Comparison of ENCODE assay signal across 10 mouse cellular contexts in genomic region chr4:105169826-105170810, GRCm38 (mm10). TPM values are rescaled to one million over a fixed set of nuclear protein-coding genes. Genes with fewer than 3 reads are reported as not detected.
DNase-seq lines count a peak whose midpoint lies in the region; ATAC-seq and TF ChIP-seq lines count a peak whose summit lies in the region.
"Had no signal": no experiment of that assay in that cellular context is flagged by ENCODE, and none has a peak within 500 bp of the region (broad histone marks: within the 10 kb centered on the region; RNA-seq: fewer than 3 reads in every experiment).

No protein-coding gene starts in this region.

- peak overlapping the region; percentile 35; the same call in 1 of the 2 replicates for H3K27ac ChIP-seq in liver, embryonic 16.5 days (ENCODE audit: low read length)
- no peak overlapping the region for H3K27ac ChIP-seq in liver, embryonic 12.5 days
- H3K27ac ChIP-seq in forebrain, embryonic 15.5 days (replicated peaks): peak overlapping the region; percentile 86
- H3K27ac ChIP-seq in kidney, postnatal 0 days: peak overlapping the region; percentile 77
- peak overlapping the region; percentile 56 for H3K27ac ChIP-seq in neural tube, embryonic 14.5 days (ENCODE audit: low read depth, low read length)

- WGBS in liver, embryonic 16.5 days (ENCODE audit: insufficient replicate concordance): 56% methylated on average over 16 of the region's 16 CpGs
- 58% methylated on average over 16 of the region's 16 CpGs for WGBS in liver, embryonic 12.5 days (ENCODE audit: insufficient replicate concordance)
- WGBS in forebrain, embryonic 15.5 days: 12% methylated on average over 16 of the region's 16 CpGs
- 45% methylated on average over 16 of the region's 16 CpGs for WGBS in kidney, postnatal 0 days
- 30% methylated on average over 16 of the region's 16 CpGs for WGBS in neural tube, embryonic 14.5 days

- DNase-seq in kidney, postnatal 0 days (ENCODE audit: low spot score): peak; percentile 57
- no peak for DNase-seq in adrenal gland, adult 8-10 months
- DNase-seq in natural killer cell, adult 2 months (ENCODE audit: low spot score in 2 of 2): no peak
- DNase-seq in frontal cortex, postnatal 10 days (ENCODE audit: low spot score in 2 of 2): no peak
- DNase-seq: adrenal gland, postnatal 25 days; thymus, adult 18-20 months had no signal

- peak; percentile 69 for ATAC-seq in liver, embryonic 16.5 days (ENCODE audit: low read depth)
- ATAC-seq in liver, embryonic 12.5 days: no peak
- ATAC-seq in forebrain, embryonic 15.5 days (replicated peaks): peak; percentile 63
- ATAC-seq in kidney, postnatal 0 days (replicated peaks; ENCODE audit: low FRiP score, low read depth): peak; percentile 87
- peak; percentile 57 for ATAC-seq in neural tube, embryonic 14.5 days (ENCODE audit: low read depth)

- H3K27me3 ChIP-seq in liver, embryonic 16.5 days (ENCODE audit: control insufficient read depth, insufficient read depth, low read depth, low read length): no peaks in the 10 kb centered on the region
- H3K27me3 ChIP-seq in liver, embryonic 12.5 days (replicated peaks): no peaks in the 10 kb centered on the region
- H3K27me3 ChIP-seq in forebrain, embryonic 15.5 days: no peaks in the 10 kb centered on the region
- H3K27me3 ChIP-seq in kidney, postnatal 0 days (ENCODE audit: insufficient read depth, low read length): no peaks in the 10 kb centered on the region
- no peaks in the 10 kb centered on the region for H3K27me3 ChIP-seq in neural tube, embryonic 14.5 days (ENCODE audit: control insufficient read depth, insufficient read depth, low read length)

- no peak overlapping the region for H3K4me3 ChIP-seq in liver, embryonic 16.5 days (ENCODE audit: low read depth, low read length)
- H3K4me3 ChIP-seq in liver, embryonic 12.5 days: no peak overlapping the region
- 0 out of 2 replicates have a peak overlapping the region, but pooled peaks have one; percentile 7 for H3K4me3 ChIP-seq in forebrain, embryonic 15.5 days
- no peak overlapping the region for H3K4me3 ChIP-seq in kidney, postnatal 0 days (replicated peaks; ENCODE audit: low read depth, low read length)
- H3K4me3 ChIP-seq in neural tube, embryonic 14.5 days (ENCODE audit: low read depth, low read length): no peak overlapping the region

- H3K4me2 ChIP-seq in liver, embryonic 16.5 days (ENCODE audit: low read depth, low read length): no peak overlapping the region
- H3K4me2 ChIP-seq in liver, embryonic 12.5 days: no peak overlapping the region
- H3K4me2 ChIP-seq in forebrain, embryonic 15.5 days (replicated peaks): peak overlapping the region; percentile 30
- 0 out of 2 replicates have a peak overlapping the region, but pooled peaks have one; percentile 6 for H3K4me2 ChIP-seq in kidney, postnatal 0 days (ENCODE audit: low read length)
- H3K4me2 ChIP-seq in neural tube, embryonic 14.5 days (ENCODE audit: low read depth, low read length): peak overlapping the region; percentile 15; the same call in 1 of the 2 replicates

- H3K9ac ChIP-seq in liver, embryonic 16.5 days (ENCODE audit: low read depth, low read length): no peak overlapping the region
- H3K9ac ChIP-seq in liver, embryonic 12.5 days: no peak overlapping the region
- peak overlapping the region; percentile 17; the same call in 1 of the 2 replicates for H3K9ac ChIP-seq in forebrain, embryonic 15.5 days (replicated peaks)
- no peak overlapping the region for H3K9ac ChIP-seq in kidney, postnatal 0 days (ENCODE audit: low read depth, low read length)
- no peak overlapping the region for H3K9ac ChIP-seq in neural tube, embryonic 14.5 days (replicated peaks; ENCODE audit: low read depth, low read length)

- no peaks in the 10 kb centered on the region for H3K36me3 ChIP-seq in liver, embryonic 16.5 days (ENCODE audit: control insufficient read depth, insufficient read depth)
- H3K36me3 ChIP-seq in liver, embryonic 12.5 days: 0 out of 2 replicates have a peak, but pooled peaks cover 2% of the 10 kb centered on the region
- no peaks in the 10 kb centered on the region for H3K36me3 ChIP-seq in forebrain, embryonic 15.5 days
- H3K36me3 ChIP-seq in kidney, postnatal 0 days (ENCODE audit: insufficient read depth, low read length): no peaks in the 10 kb centered on the region
- H3K36me3 ChIP-seq in neural tube, embryonic 14.5 days (ENCODE audit: control insufficient read depth, insufficient read depth, low read length): no peaks in the 10 kb centered on the region

- H3K9me3 ChIP-seq in liver, embryonic 16.5 days (replicated peaks; ENCODE audit: control insufficient read depth, low read length): no peaks in the 10 kb centered on the region
- H3K9me3 ChIP-seq in liver, embryonic 12.5 days (replicated peaks): no peaks in the 10 kb centered on the region
- H3K9me3 ChIP-seq in forebrain, embryonic 15.5 days: no peaks in the 10 kb centered on the region
- H3K9me3 ChIP-seq in kidney, postnatal 0 days (replicated peaks; ENCODE audit: low read length): no peaks in the 10 kb centered on the region
- no peaks in the 10 kb centered on the region for H3K9me3 ChIP-seq in neural tube, embryonic 14.5 days (ENCODE audit: control insufficient read depth, low read length)

- TF ChIP-seq CTCF in kidney, postnatal 0 days (IDR thresholded peaks at IDR 0.05; ENCODE audit: low read depth): no peak

- no peaks in the 10 kb centered on the region; the same call in 1 of the 2 replicates for H3K4me1 ChIP-seq in liver, embryonic 16.5 days (ENCODE audit: control insufficient read depth, low read depth, low read length)
- peaks cover 18% of the 10 kb centered on the region for H3K4me1 ChIP-seq in liver, embryonic 12.5 days
- peaks cover 56% of the 10 kb centered on the region for H3K4me1 ChIP-seq in forebrain, embryonic 15.5 days
- H3K4me1 ChIP-seq in kidney, postnatal 0 days (replicated peaks; ENCODE audit: insufficient read depth, low read length): peaks cover 29% of the 10 kb centered on the region
- H3K4me1 ChIP-seq in neural tube, embryonic 14.5 days (ENCODE audit: control insufficient read depth, insufficient read depth, low read length): peaks cover 13% of the 10 kb centered on the region; the same call in 1 of the 2 replicates

RNA-seq across cellular contexts. Expression of gene Plpp3, which starts 13.0 kb away (rescaled TPM):
- polyA plus RNA-seq in liver, embryonic 16.5 days (2015; fragmentation: Nextera tagmentation; extraction: Ambion mirVana): 18.0 and 21.2 TPM in 2 replicates
- polyA plus RNA-seq in liver, embryonic 12.5 days (2016; fragmentation: Nextera tagmentation; extraction: Ambion mirVana): 14.5 and 15.6 TPM in 2 replicates
- 74.4 and 75.6 TPM in 2 replicates for polyA plus RNA-seq in forebrain, embryonic 15.5 days (2015; fragmentation: Nextera tagmentation; extraction: Ambion mirVana)
- 77.4 and 79.6 TPM in 2 replicates for polyA plus RNA-seq in kidney, postnatal 0 days (2015; fragmentation: Nextera tagmentation; extraction: Ambion mirVana)
- polyA plus RNA-seq in neural tube, embryonic 14.5 days (2014; fragmentation: Nextera tagmentation; extraction: Ambion mirVana): 58.5 and 67.0 TPM in 2 replicates
- total RNA-seq in adrenal gland, adult 8-10 months (2022): 100 to 1,000 TPM; 211 to 349 (median 255) TPM

Comparison
In these comparisons a context has a peak if more than half of its experiments do, and no peak if none do; other contexts are left out.
1. H3K4me2 ChIP-seq: peak in forebrain, embryonic 15.5 days (single experiment), kidney, postnatal 0 days (single experiment) and neural tube, embryonic 14.5 days (single experiment); none in liver, embryonic 16.5 days (single experiment) and liver, embryonic 12.5 days (single experiment).